Mouse (Mus musculus): ENCODE results near the gene Cenpb. TPM values are rescaled to one million over a fixed set of nuclear protein-coding genes. Genes with fewer than 3 reads are reported as not detected.

Gene Cenpb
- total and polyA plus RNA-seq, 2 experiments from 2014 or later: 14.4 to 112 TPM

- H3K36me3 ChIP-seq (ENCODE audit: insufficient read depth, low read length): 0 out of 2 replicates have a peak, but pooled peaks cover 3% of the 10 kb centered on the region
- 84% methylated on average over 2 of the region's 2 CpGs for WGBS
- no peak overlapping the region for H3K4me2 ChIP-seq (ENCODE audit: low read depth, low read length)
- H3K4me3 ChIP-seq (ENCODE audit: low read length): no peak overlapping the region
- no peaks in the 10 kb centered on the region; the same call in 1 of the 2 replicates for H3K4me1 ChIP-seq (ENCODE audit: insufficient read depth, low read length)
- no peak overlapping the region for H3K27ac ChIP-seq
- no peaks in the 10 kb centered on the region for H3K27me3 ChIP-seq (ENCODE audit: insufficient read depth, low read length)
- DNase-seq (ENCODE audit: low spot score) (no peak), ATAC-seq (no peak)
- no peak overlapping the region for H3K9ac ChIP-seq (replicated peaks; ENCODE audit: low read length)
- H3K9me3 ChIP-seq (ENCODE audit: low read length): no peaks in the 10 kb centered on the region
- TF ChIP-seq CTCF (IDR thresholded peaks at IDR 0.05; ENCODE audit: low read depth): no peak
Measured at GRCm38 (mm10) chr2:131200710-131201109, 20.8 kb upstream of the Cenpb start.

- no peak overlapping the region for H3K4me2 ChIP-seq (ENCODE audit: low read depth, low read length)
- no peak overlapping the region for H3K27ac ChIP-seq
- no peak overlapping the region for H3K9ac ChIP-seq (replicated peaks; ENCODE audit: low read length)
- H3K4me3 ChIP-seq (ENCODE audit: low read length): no peak overlapping the region
- no peak for DNase-seq (ENCODE audit: low spot score)
- no peak for TF ChIP-seq CTCF (IDR thresholded peaks at IDR 0.05; ENCODE audit: low read depth)
- no peak for ATAC-seq
- no peaks in the 10 kb centered on the region for H3K9me3 ChIP-seq (ENCODE audit: low read length)
- H3K4me1 ChIP-seq (ENCODE audit: insufficient read depth, low read length): no peaks in the 10 kb centered on the region
- 95% methylated on average over 16 of the region's 16 CpGs for WGBS
- H3K27me3 ChIP-seq (ENCODE audit: insufficient read depth, low read length): no peaks in the 10 kb centered on the region
- 0 out of 2 replicates have a peak, but pooled peaks cover 19% of the 10 kb centered on the region for H3K36me3 ChIP-seq (ENCODE audit: insufficient read depth, low read length)
Measured at GRCm38 (mm10) chr2:131196606-131197316, 16.9 kb upstream of the Cenpb start.

- Histone ChIP-seq H3K27ac (0 out of 2 replicates have a peak overlapping the region, but pooled peaks have one; percentile 49), H3K4me3 (ENCODE audit: low read length) (no peak overlapping the region), H3K4me2 (ENCODE audit: low read depth, low read length) (no peak overlapping the region), H3K4me1 (ENCODE audit: insufficient read depth, low read length) (peaks cover 17% of the 10 kb centered on the region), H3K36me3 (ENCODE audit: insufficient read depth, low read length) (0 out of 2 replicates have a peak, but pooled peaks cover 16% of the 10 kb centered on the region), H3K9ac (replicated peaks; ENCODE audit: low read length) (no peak overlapping the region), H3K27me3 (ENCODE audit: insufficient read depth, low read length) (no peaks in the 10 kb centered on the region), H3K9me3 (ENCODE audit: low read length) (no peaks in the 10 kb centered on the region)
- 65% methylated on average over 7 of the region's 7 CpGs for WGBS
- TF ChIP-seq CTCF (IDR thresholded peaks at IDR 0.05; ENCODE audit: low read depth): no peak
- ATAC-seq (no peak), DNase-seq (ENCODE audit: low spot score) (no peak)
Measured at GRCm38 (mm10) chr2:131191005-131191390, 11.1 kb upstream of the Cenpb start.

GRCm38 (mm10) chr2:131190344-131191004 lies 10.6 kb upstream of the Cenpb start:
- peak; percentile 58 for DNase-seq (ENCODE audit: low spot score)
- Histone ChIP-seq H3K27me3 (ENCODE audit: insufficient read depth, low read length) (no peaks in the 10 kb centered on the region), H3K27ac (peak overlapping the region; percentile 49; the same call in 1 of the 2 replicates), H3K4me3 (ENCODE audit: low read length) (no peak overlapping the region), H3K9ac (replicated peaks; ENCODE audit: low read length) (no peak overlapping the region), H3K4me2 (ENCODE audit: low read depth, low read length) (no peak overlapping the region), H3K9me3 (ENCODE audit: low read length) (no peaks in the 10 kb centered on the region), H3K4me1 (ENCODE audit: insufficient read depth, low read length) (peaks cover 17% of the 10 kb centered on the region), H3K36me3 (ENCODE audit: insufficient read depth, low read length) (0 out of 2 replicates have a peak, but pooled peaks cover 16% of the 10 kb centered on the region)
- TF ChIP-seq CTCF (IDR thresholded peaks at IDR 0.05; ENCODE audit: low read depth): no peak
- WGBS: 21% methylated on average over 10 of the region's 10 CpGs
- peak; percentile 45 for ATAC-seq

GRCm38 (mm10) chr2:131189521-131190309 lies 9.8 kb upstream of the Cenpb start:
- Histone ChIP-seq H3K36me3 (ENCODE audit: insufficient read depth, low read length) (0 out of 2 replicates have a peak, but pooled peaks cover 14% of the 10 kb centered on the region), H3K9me3 (ENCODE audit: low read length) (no peaks in the 10 kb centered on the region), H3K9ac (replicated peaks; ENCODE audit: low read length) (no peak overlapping the region), H3K4me1 (ENCODE audit: insufficient read depth, low read length) (peaks cover 17% of the 10 kb centered on the region), H3K4me3 (ENCODE audit: low read length) (no peak overlapping the region), H3K4me2 (ENCODE audit: low read depth, low read length) (no peak overlapping the region), H3K27ac (peak overlapping the region; percentile 49; the same call in 1 of the 2 replicates), H3K27me3 (ENCODE audit: insufficient read depth, low read length) (no peaks in the 10 kb centered on the region)
- WGBS: 40% methylated on average over 5 of the region's 5 CpGs
- no peak for TF ChIP-seq CTCF (IDR thresholded peaks at IDR 0.05; ENCODE audit: low read depth)
- DNase-seq (ENCODE audit: low spot score) (no peak), ATAC-seq (no peak)

GRCm38 (mm10) chr2:131188311-131188710 lies 8.4 kb upstream of the Cenpb start:
- Histone ChIP-seq H3K4me2 (ENCODE audit: low read depth, low read length) (peak overlapping the region; percentile 69; the same call in 1 of the 2 replicates), H3K27me3 (ENCODE audit: insufficient read depth, low read length) (no peaks in the 10 kb centered on the region)
- ATAC-seq: no peak

More at GRCm38 (mm10) chr2:131188311-131188710, 8.4 kb upstream of the Cenpb start:
- 93% methylated on average over 5 of the region's 5 CpGs for WGBS
- TF ChIP-seq CTCF (IDR thresholded peaks at IDR 0.05; ENCODE audit: low read depth): no peak
- no peak overlapping the region for H3K4me3 ChIP-seq (ENCODE audit: low read length)
- 0 out of 2 replicates have a peak, but pooled peaks cover 4% of the 10 kb centered on the region for H3K36me3 ChIP-seq (ENCODE audit: insufficient read depth, low read length)
- H3K9me3 ChIP-seq (ENCODE audit: low read length): no peaks in the 10 kb centered on the region
- DNase-seq (ENCODE audit: low spot score): no peak
- H3K9ac ChIP-seq (replicated peaks; ENCODE audit: low read length): no peak overlapping the region
- no peak overlapping the region for H3K27ac ChIP-seq
- H3K4me1 ChIP-seq (ENCODE audit: insufficient read depth, low read length): peaks cover 17% of the 10 kb centered on the region
